Mouse (Mus musculus) brain, adult 2 months (tissue): Measurements from ENCODE around the gene Kcnj11.

Source experiments
- DNase-seq: peaks from one replicate; pipeline ENCODE4 v3.0.0; 2011; ENCODE audit warnings: low read depth, low spot score

Gene Kcnj11

DNA sequence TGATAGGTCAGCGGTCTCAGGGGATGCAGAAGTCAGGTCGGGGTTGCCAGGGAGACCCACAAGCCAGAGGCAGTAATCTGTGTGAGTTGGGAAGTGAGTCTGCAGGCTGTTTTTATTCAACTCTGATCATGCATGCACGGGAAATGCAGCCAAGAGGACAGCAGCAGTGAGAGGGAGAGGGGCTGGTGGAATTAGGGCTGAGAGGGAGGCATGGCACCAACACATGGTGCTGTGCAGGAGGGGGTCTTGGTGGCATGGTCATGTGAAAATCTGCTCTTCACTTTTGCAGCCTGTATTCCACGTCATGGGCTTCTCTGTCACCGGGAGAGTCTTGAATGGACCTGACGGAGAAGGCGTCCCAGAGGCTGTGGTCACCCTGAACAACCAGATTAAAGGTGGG, 50.6 kb downstream of the Kcnj11 start:
- no peak for DNase-seq

DNA sequence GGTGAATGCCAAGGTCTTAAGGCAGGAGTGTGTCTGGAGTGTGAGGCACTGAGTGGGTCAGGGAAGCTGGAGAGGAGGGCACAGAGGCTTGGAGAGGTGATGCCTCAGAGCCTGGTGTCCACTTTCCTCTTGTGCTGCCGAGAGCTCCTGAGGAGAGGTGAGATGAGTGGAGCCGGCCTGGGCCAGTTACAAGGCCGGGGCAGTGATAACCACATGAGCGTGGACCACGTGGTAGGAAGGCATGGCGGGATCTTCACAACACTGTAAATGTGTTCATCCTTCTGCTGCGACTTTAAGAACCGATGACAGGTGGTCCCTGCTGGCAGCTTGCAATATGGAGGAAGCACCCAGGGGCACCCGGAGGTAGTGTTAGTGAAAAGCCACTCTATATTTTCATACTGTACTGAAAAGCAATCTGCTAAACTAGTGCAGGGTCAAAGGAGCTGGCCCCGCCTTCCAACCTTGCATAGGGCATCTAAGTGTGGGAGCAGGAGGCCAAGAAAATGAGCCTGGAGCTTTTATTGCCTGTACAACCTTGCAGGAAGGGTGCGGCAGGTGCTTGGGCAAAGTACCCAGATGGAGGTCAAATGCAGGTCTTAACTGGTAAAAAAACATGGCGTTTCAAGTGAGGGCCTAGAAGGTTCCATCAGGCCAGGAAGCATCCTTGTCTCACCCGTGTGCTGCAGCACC, 52.5 kb downstream of the Kcnj11 start:
- no peak for DNase-seq

- no peak for DNase-seq
Measured at GRCm38 (mm10) chr7:46045882-46046281, 54.7 kb downstream of the Kcnj11 start.

DNA sequence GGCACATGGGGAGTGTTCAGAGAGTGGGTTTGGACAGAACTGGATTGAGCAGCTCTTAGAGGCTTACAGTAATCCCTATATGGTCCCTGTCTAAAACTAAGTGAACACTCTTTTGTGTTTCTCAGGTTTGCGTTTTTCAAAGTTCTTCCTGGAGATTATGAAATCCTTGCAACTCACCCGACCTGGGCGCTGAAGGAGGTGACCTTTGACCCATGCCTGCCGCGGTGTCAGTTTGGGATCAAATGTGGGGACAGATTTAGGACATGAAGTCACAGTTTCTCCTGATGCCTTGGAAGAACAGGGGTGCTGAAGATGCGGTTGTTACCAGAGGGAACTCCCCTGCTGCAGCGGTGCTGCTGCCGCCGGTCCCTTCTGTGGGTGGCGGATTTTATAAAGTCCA, 56.5 kb downstream of the Kcnj11 start:
- no peak for DNase-seq
